Mouse (Mus musculus) stomach, embryonic 14.5 days (tissue): Measurements from ENCODE around the gene Gm4869. TPM values are rescaled to one million over a fixed set of nuclear protein-coding genes. Genes with fewer than 3 reads are reported as not detected.
"Not testable (repeated sequence)": the region's sequence is repeated elsewhere in the genome, so short reads cannot be mapped to it uniquely, and the experiment has no call there.

ENCODE experiments used
- ATAC-seq: fragments of 200-750 bp; cut with Nextera tagmentation; 2 replicates; pipeline ENCODE4 v1.8.0; 2017; ENCODE audit warnings: low read depth, moderate TSS enrichment; ENCODE audit not compliant: insufficient number of reproducible peaks, insufficient read depth, low FRiP score
- H3K27ac ChIP-seq: fragments of 300-500 bp; sonication (generic); 2 replicates; pipeline ENCODE4 v1.5.1; 2014; ENCODE audit warnings: mild to moderate bottlenecking, low read length, moderate library complexity, mixed read lengths
- H3K27me3 ChIP-seq: fragments of 300-500 bp; sonication (generic); 2 replicates; pipeline ENCODE4 v1.6.1; 2014; ENCODE audit warnings: low read length, control low read depth, mixed read lengths; ENCODE audit not compliant: control insufficient read depth, insufficient read depth
- H3K36me3 ChIP-seq: fragments of 300-500 bp; sonication (generic); 2 replicates; pipeline ENCODE4 v1.6.1; 2014; ENCODE audit warnings: mild to moderate bottlenecking, control low read depth, low read length, moderate library complexity, mixed read lengths; ENCODE audit not compliant: control insufficient read depth, insufficient read depth
- H3K4me1 ChIP-seq: fragments of 300-500 bp; sonication (generic); 2 replicates; pipeline ENCODE4 v1.6.1; 2014; ENCODE audit warnings: low read length, control low read depth, mixed read lengths; ENCODE audit not compliant: control insufficient read depth, insufficient read depth
- H3K4me2 ChIP-seq: fragments of 300-500 bp; sonication (generic); replicated peaks from 2 replicates; pipeline ENCODE4 v1.6.1; 2014; ENCODE audit warnings: low read depth, low read length, control low read depth
- H3K4me3 ChIP-seq: fragments of 300-500 bp; sonication (generic); 2 replicates; pipeline ENCODE4 v1.5.1; 2014; ENCODE audit warnings: low read depth, low read length, control low read depth
- H3K9ac ChIP-seq: fragments of 300-500 bp; sonication (generic); replicated peaks from 2 replicates; pipeline ENCODE4 v1.6.1; 2014; ENCODE audit warnings: low read depth, mild to moderate bottlenecking, control low read depth, low read length, moderate library complexity, mixed read lengths
- H3K9me3 ChIP-seq: fragments of 300-500 bp; sonication (generic); 2 replicates; pipeline ENCODE4 v1.6.1; 2016; ENCODE audit warnings: low read depth, low read length, control low read depth; ENCODE audit not compliant: control insufficient read depth
- WGBS: fragments of 180-500 bp; shearing (Covaris S2); extraction: QIAGEN DNeasy Blood & Tissue Kit; methylation state at CpG from one replicate; pipeline ENCODE4 v1.1.7; 2014; 5-methylcytosine and 5-hydroxymethylcytosine counted together
- polyA plus RNA-seq: library from polyadenylated mRNA; unstranded; fragments of >200 nt; fragmentation: Nextera tagmentation; extraction: Ambion mirVana; gene quantifications from 2 replicates; pipeline ENCODE4 v1.2.1, GENCODE M21; 2014

Gm4869 gene
- polyA plus RNA-seq, 1 experiment from 2014 or later: not detected

- 24% methylated on average over 10 of the region's 11 CpGs for WGBS
- no peak for ATAC-seq
- Histone ChIP-seq H3K4me3 (no peak overlapping the region), H3K36me3 (no peaks in the 10 kb centered on the region), H3K27me3 (no peaks in the 10 kb centered on the region), H3K27ac (no peak overlapping the region), H3K4me1 (no peaks in the 10 kb centered on the region), H3K4me2 (no peak overlapping the region), H3K9me3 (no peaks in the 10 kb centered on the region), H3K9ac (no peak overlapping the region)
These were observed 47.3 kb downstream of the Gm4869 start for GRCm38 (mm10) chr5:140492684-140493233.

GRCm38 (mm10) chr5:140498176-140498575 lies 52.7 kb downstream of the Gm4869 start:
- ATAC-seq: no peak
- 82% methylated on average over 6 of the region's 6 CpGs for WGBS
- Histone ChIP-seq H3K4me3 (no peak overlapping the region), H3K36me3 (no peaks in the 10 kb centered on the region), H3K27ac (no peak overlapping the region), H3K4me2 (no peak overlapping the region), H3K9me3 (no peaks in the 10 kb centered on the region), H3K27me3 (no peaks in the 10 kb centered on the region), H3K9ac (no peak overlapping the region), H3K4me1 (peaks cover 7% of the 10 kb centered on the region; the same call in 1 of the 2 replicates)

- WGBS: 88% methylated on average over 6 of the region's 6 CpGs
- Histone ChIP-seq H3K9me3 (no peaks in the 10 kb centered on the region), H3K9ac (no peak overlapping the region), H3K4me3 (no peak overlapping the region), H3K4me1 (peaks cover 16% of the 10 kb centered on the region; the same call in 1 of the 2 replicates), H3K36me3 (no peaks in the 10 kb centered on the region), H3K27ac (no peak overlapping the region), H3K27me3 (no peaks in the 10 kb centered on the region), H3K4me2 (no peak overlapping the region)
- no peak for ATAC-seq
These were observed 55.3 kb downstream of the Gm4869 start for GRCm38 (mm10) chr5:140500736-140501135.

DNA sequence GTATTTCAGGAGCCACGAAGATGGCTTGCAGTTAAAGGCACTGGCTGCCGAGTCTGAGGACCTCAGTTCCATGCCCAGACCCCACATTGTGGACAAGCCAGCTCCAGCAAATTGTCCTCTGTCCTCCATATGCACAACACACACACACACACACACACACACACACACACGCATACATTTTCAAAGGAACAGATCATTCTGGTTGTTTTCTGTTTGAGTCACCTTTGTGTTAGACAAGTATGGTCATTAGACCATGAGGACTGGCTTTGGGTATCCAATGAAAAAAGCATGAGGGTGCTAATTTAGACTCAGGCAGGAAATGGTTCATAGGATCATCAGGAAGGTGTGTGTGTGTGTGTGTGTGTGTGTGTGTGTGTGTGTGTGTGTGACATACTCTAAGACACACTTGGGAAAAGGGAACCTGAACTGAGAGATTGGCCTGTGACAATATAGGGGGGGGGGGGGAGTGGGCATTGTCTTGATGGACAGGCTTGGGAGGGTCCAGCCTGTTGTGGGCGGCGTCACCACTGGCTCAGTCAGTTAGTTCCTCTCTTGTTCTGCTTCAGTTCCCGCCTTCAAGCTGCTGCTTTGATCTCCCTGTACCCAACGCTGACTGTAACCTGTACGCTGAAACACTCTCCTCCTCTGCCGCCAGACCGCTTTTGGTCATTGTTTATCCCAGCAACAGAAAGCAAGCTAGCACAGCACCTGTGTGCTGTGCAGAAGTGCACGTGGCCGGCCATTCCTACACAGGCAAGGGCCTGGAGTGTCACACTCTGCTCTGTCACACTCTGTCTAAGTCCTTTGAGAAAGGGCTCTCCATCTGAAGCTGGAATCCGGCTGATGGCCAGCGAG lies 56.8 kb downstream of the Gm4869 start:
- no peaks in the 10 kb centered on the region for H3K36me3 ChIP-seq
- no peaks in the 10 kb centered on the region for H3K9me3 ChIP-seq
- H3K4me1 ChIP-seq: peaks cover 22% of the 10 kb centered on the region; the same call in 1 of the 2 replicates
- no peak overlapping the region for H3K4me3 ChIP-seq
- 21% methylated on average over 14 of the region's 14 CpGs for WGBS
- no peaks in the 10 kb centered on the region for H3K27me3 ChIP-seq
- H3K9ac ChIP-seq: peak overlapping the region; percentile 33; the same call in 1 of the 2 replicates
- no peak for ATAC-seq
- peak overlapping the region; percentile 52; the same call in 1 of the 2 replicates for H3K27ac ChIP-seq
- H3K4me2 ChIP-seq: peak overlapping the region; percentile 42

- H3K9ac ChIP-seq: peak overlapping the region; percentile 33; the same call in 1 of the 2 replicates
- ATAC-seq, H3K27me3 ChIP-seq, H3K36me3 ChIP-seq, H3K9me3 ChIP-seq: not testable (repeated sequence)
- under 1% methylated on average over 12 of the region's 12 CpGs for WGBS
- H3K4me1 ChIP-seq: peaks cover 27% of the 10 kb centered on the region; the same call in 1 of the 2 replicates
- peak overlapping the region; percentile 42 for H3K4me2 ChIP-seq
- H3K27ac ChIP-seq: peak overlapping the region; percentile 52; the same call in 1 of the 2 replicates
- H3K4me3 ChIP-seq: peak overlapping the region; percentile 1; the same call in 1 of the 2 replicates
These were observed 57.5 kb downstream of the Gm4869 start for GRCm38 (mm10) chr5:140502925-140503324.

DNA sequence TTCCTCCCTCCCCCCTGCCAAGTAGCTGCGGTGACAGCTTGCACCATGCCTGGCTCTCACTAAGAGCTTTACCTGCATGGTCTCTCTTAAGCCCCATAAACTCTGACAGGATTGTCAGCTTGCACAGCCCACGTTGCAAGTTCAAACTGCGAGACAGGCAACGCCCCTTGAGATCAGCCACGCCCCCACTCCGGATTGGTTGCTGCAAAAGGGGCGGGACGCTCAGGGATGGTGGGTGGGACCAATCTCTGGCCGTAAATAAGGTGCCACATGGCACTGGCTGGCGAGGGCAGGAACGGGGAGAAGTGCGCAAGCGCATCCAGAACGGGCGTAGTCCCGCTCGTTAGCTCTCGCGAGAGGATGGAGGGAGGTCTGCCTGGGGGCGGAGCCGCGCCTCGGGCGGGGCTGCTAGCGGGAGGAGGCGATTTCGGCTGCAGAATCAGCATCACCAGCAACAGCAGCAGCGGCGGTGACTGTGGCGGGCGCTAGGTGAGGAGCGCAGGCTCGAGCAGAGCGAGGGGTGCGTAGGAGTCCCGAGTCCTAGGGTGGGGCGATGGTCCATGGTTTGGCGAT lies 59.8 kb downstream of the Gm4869 start, which contains the start of gene Chst12:
Chst12 (plus strand) TSS at position 343 of the 573 bp plus-strand sequence.
- Histone ChIP-seq H3K4me3 (peak within 1 kb of the TSS; percentile 43), H3K27ac (no peak within 1 kb of the TSS; the same call in 1 of the 2 replicates), H3K9me3 (no peaks in the 10 kb centered on the region), H3K36me3 (no peaks in the 10 kb centered on the region), H3K9ac (peak within 1 kb of the TSS; percentile 48), H3K27me3 (no peaks in the 10 kb centered on the region), H3K4me1 (peaks cover 39% of the 10 kb centered on the region), H3K4me2 (peak within 1 kb of the TSS; percentile 69)
- peak; percentile 95 for ATAC-seq
- WGBS: under 1% methylated on average over 38 of the region's 38 CpGs

- Histone ChIP-seq H3K4me2 (peak overlapping the region; percentile 69), H3K4me1 (peaks cover 39% of the 10 kb centered on the region), H3K9me3 (no peaks in the 10 kb centered on the region), H3K36me3 (no peaks in the 10 kb centered on the region), H3K27me3 (no peaks in the 10 kb centered on the region), H3K27ac (no peak overlapping the region), H3K4me3 (peak overlapping the region; percentile 43), H3K9ac (peak overlapping the region; percentile 48)
- WGBS: 26% methylated on average over 22 of the region's 22 CpGs
- ATAC-seq: no peak
These were observed 60.8 kb downstream of the Gm4869 start for GRCm38 (mm10) chr5:140506096-140506794.
